ENCODE assay signal across 8 mouse cellular contexts in the genomic region with DNA sequence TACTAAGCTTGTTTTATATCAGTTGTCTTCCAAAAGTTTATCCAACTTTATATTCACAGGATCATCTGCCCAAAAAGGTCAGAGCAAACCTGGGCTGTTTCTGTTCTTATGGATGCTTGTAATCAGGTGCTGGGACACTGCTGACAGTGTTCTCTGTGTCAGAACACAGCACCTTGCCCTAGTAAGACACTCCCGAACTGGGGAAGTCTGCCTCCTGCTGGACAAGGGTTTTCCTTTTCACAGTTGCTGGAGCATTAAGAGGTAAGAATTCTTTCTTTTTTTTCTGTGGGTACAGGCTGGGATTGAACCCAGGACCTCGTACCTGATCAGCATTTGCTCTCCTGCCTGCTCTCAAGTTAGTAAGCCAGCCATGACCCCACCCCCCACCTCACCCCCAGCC.
DNase-seq lines count a peak whose midpoint lies in the region; ATAC-seq and TF ChIP-seq lines count a peak whose summit lies in the region.

No protein-coding gene starts in this region.

- no peak overlapping the region for H3K4me3 ChIP-seq in hindbrain, postnatal 0 days (ENCODE audit: low read length)
- no peak overlapping the region for H3K4me3 ChIP-seq in hindbrain, embryonic 10.5 days

- ATAC-seq in hindbrain, postnatal 0 days: no peak

- no peaks in the 10 kb centered on the region for H3K4me1 ChIP-seq in hindbrain, postnatal 0 days (ENCODE audit: insufficient read depth, low read length)
- no peaks in the 10 kb centered on the region for H3K4me1 ChIP-seq in hindbrain, embryonic 10.5 days (replicated peaks)

- H3K36me3 ChIP-seq in hindbrain, postnatal 0 days (ENCODE audit: insufficient read depth, low read length): peaks cover 4% of the 10 kb centered on the region; the same call in 1 of the 2 replicates
- peaks cover 23% of the 10 kb centered on the region for H3K36me3 ChIP-seq in hindbrain, embryonic 10.5 days

- H3K9me3 ChIP-seq in hindbrain, postnatal 0 days (ENCODE audit: low read length): no peaks in the 10 kb centered on the region
- H3K9me3 ChIP-seq in hindbrain, embryonic 10.5 days: no peaks in the 10 kb centered on the region

- intact Hi-C loops in gastrocnemius, postnatal 14 days (cut with DNase I; ENCODE audit: low total_unique reads): no loop called here
- intact Hi-C loops in left cerebral cortex, postnatal 4 days (cut with DNase I): no loop called here
- intact Hi-C loops in gastrocnemius, postnatal 36 days (cut with DNase I): no loop called here

- no peaks in the 10 kb centered on the region for H3K27me3 ChIP-seq in hindbrain, postnatal 0 days (ENCODE audit: insufficient read depth, low read length)
- H3K27me3 ChIP-seq in hindbrain, embryonic 10.5 days (ENCODE audit: insufficient read depth, poor library complexity, severe bottlenecking): no peaks in the 10 kb centered on the region

- 71% methylated on average over 2 of the region's 2 CpGs for WGBS in hindbrain, postnatal 0 days
- WGBS in hindbrain, embryonic 10.5 days: 64% methylated on average over 2 of the region's 2 CpGs

- peak; percentile 45 for DNase-seq in hindbrain, postnatal 0 days (ENCODE audit: low spot score)
- no peak for DNase-seq in hindbrain, embryonic 10.5 days (ENCODE audit: low spot score)
- DNase-seq in ES-CJ7 (ENCODE audit: low read depth, low spot score): peak; percentile 50
- peak; percentile 63 for DNase-seq in c-Kit-positive CD71-positive TER-119-negative erythroid progenitor cells, embryonic 14.5 days (ENCODE audit: low read depth)
- DNase-seq in lung, postnatal 25 days (ENCODE audit: low spot score): peak; percentile 14
- DNase-seq in gastrocnemius, postnatal 14 days: no peak
- DNase-seq in left cerebral cortex, postnatal 4 days: no peak
- no peak for DNase-seq in gastrocnemius, postnatal 36 days

- H3K9ac ChIP-seq in hindbrain, postnatal 0 days (replicated peaks; ENCODE audit: low read length): no peak overlapping the region

- H3K27ac ChIP-seq in hindbrain, postnatal 0 days: no peak overlapping the region
- no peak overlapping the region for H3K27ac ChIP-seq in hindbrain, embryonic 10.5 days

- peak; percentile 49 for TF ChIP-seq CTCF in hindbrain, postnatal 0 days (IDR thresholded peaks at IDR 0.05; ENCODE audit: low read depth)

- H3K4me2 ChIP-seq in hindbrain, postnatal 0 days (ENCODE audit: low read depth, low read length): no peak overlapping the region

Comparison
In these comparisons a context has a peak if more than half of its experiments do, and no peak if none do; other contexts are left out.
1. DNase-seq: peak in hindbrain, postnatal 0 days (single experiment), ES-CJ7 (single experiment), c-Kit-positive CD71-positive TER-119-negative erythroid progenitor cells, embryonic 14.5 days (single experiment) and lung, postnatal 25 days (single experiment); none in hindbrain, embryonic 10.5 days (single experiment), gastrocnemius, postnatal 14 days (single experiment), left cerebral cortex, postnatal 4 days (single experiment) and gastrocnemius, postnatal 36 days (0 of 2).